Mouse (Mus musculus) heart, postnatal 0 days (tissue): ENCODE measurements around the gene Kdelc2.

Experiments
- CTCF ChIP-seq: IDR thresholded peaks from 2 replicates; pipeline ENCODE4 v1.5.1; 2016; ENCODE audit warnings: antibody characterized with exemption, control low read depth, low read depth
- EP300 ChIP-seq: IDR thresholded peaks from 2 replicates; pipeline ENCODE4 v1.6.1; 2016; ENCODE audit warnings: antibody characterized with exemption, low read depth

- TF ChIP-seq CTCF (no peak), EP300 (no peak)
Measured at GRCm38 (mm10) chr9:53350331-53350730, 33.5 kb upstream of the Kdelc2 start.
